Mouse (Mus musculus) cerebellum, postnatal 25 days (tissue): ENCODE data around the gene Olfr957.

Source experiments
- DNase-seq, 2 experiments: peaks; one replicate each; pipeline ENCODE4 v3.0.0; 2021; ENCODE audit warnings: mixed read lengths in 2 of 2

The Olfr957 gene

DNA sequence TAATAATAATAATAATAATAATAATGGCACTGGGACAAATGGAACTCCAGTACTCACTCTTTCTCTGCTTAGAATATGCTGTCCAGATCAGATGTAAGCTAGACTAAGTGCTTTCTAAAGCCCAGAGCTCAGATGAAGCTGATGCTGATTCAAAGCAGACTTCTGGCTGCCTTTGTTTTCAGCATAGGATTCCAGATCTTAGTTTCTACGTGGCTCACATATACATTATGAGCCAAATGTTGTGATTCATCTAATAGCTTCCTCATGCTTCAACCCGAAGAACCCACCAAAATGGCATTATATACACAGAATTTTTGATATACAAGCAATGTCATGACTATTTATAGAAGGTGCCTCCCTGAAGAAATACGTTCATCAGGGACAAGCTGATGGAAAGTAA is at the start of gene Olfr957:
TSS of gene Olfr957 (minus strand) at position 279 of the 400 bp plus-strand sequence.
- no peak for DNase-seq

DNA sequence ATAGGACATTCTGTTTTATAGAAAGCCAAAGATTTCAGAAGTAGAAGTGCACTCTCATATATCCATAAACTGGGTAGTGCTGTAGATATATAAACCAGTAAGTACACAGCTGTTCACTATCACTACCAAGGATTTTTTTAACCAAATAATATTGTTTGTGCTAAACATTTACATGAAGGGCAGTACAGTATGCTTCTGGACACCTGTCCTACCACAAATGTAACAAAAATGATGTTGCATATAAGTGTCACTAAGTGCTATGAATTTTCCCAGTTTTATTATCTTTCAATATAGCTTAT is 42.7 kb upstream of the Olfr957 start:
- DNase-seq = no peak

DNA sequence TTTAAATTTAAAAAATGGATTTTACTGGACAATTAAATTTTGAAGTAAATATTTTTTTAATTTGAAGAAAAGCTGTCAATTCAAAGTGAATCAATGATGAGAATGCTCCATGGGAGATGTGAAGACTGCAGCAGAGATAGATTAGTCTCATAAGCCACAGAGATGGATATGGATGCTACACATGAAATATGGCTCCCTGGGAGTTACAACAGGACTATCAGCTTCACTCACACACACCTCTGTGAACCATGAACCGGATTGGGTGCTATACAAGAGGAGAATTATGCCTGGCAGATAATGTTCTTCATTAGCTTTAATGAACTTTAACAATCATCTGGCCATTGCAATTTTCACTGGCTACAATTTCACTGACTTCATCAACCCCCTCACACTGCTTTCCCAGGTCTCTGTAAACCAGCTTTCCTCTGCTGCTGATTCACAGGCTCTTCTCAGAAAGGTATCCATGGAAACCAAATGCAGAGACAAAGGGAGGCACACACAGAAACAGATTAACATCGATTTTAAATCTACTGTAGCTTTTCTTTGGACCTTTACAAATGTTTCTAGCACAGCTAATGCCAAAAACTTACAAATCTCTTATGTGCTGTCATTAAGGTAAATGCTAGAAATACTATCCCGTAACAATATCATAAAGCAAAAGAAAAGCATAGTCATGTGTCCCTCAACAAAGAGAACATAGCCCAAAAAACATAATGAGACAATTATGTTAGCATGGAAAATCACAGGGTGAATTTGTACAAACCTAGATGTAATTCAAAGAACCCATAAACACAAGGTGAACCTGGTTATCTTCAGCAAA is 42.1 kb upstream of the Olfr957 start:
- DNase-seq = no peak

DNA sequence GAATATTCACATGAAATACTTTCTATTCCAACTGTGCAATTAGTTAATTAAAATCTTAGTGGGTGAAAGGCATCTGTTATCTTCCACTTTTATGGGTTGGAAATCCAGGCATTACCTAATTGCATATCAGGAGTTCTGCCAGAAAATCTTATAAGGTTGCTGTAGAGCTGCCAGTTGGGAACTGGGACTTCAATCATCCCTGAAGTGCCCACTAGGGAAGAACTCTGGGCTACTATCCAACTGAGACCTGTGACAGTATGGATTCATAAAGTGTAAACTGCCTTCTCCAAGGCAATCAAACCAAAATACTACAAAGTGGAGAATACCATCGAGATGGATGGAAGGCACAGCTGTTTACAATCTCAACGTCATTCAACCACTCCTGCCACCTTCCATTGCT is 38.3 kb upstream of the Olfr957 start, which contains the start of gene Olfr958:
TSS of gene Olfr958 (minus strand) at position 109 of the 400 bp plus-strand sequence.
- no peak for DNase-seq

DNA sequence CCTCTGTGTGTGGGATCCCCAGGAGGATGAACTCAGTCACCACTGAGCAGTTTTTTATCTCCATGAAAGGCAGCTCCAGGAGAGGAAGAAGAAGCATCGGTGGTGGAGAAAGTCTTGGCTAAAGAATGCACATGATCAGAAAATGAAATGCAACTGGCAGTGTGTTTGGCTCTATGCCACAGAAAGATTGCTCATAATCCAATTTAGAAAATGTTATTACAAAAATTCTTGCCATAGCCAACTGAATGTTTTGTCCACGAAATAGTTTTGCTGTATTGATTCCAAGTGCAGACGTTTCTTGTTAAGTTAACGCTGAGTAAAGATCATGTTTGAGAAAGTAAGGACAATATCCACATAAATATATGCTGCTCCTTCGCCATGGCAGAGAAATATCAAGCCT is 35.2 kb upstream of the Olfr957 start:
- DNase-seq = no peak

DNA sequence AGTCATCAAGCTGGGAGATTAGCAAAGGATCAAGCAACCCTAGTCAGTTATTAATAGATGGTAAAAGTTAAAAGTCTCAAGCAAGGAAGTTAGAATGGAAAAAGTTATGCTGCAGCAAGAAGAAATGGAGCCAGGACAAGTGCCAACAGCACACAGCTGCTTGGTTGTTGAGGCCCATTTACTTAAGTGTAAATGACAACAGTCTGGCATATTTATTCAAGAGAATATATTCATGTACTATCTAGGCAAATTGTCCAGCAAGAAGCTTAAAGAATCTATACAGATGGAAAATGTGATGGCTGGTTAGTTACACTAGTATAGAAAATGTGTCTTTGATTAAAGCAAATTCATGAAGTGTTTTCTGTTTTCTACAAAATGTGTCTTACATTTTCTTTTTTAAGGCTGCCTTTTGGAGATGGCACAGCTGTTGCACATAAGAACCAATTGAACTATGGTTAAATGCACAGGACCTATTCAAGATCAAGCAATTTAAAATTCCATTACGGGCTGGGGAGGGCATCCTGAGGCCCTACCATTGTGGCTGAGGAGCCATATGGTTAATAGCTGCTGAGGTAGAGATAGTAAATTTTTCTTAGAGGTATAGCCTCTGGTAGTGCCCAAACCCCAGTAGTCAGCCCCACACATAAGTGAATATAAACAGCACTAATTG is 8.1 kb upstream of the Olfr957 start:
- no peak for DNase-seq

DNA sequence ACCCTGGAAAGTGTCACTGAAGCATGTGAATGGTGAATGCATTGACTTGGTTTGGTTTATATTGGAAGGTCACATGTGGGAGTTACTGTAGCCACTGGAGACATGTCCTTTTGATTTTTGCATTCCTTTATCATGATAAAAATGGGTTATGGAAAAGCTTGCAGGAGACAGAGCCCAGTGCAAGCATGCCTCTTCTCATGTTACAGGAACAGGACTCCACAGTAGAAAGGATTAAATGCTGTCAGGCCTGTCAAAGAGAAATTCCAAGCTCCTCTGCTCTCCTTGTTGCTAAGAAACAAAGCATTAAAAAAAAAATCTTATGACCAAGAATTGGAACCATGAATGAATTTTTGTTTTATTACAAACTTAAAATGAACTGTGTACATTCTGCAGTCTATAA is 3.0 kb upstream of the Olfr957 start:
- no peak for DNase-seq

DNA sequence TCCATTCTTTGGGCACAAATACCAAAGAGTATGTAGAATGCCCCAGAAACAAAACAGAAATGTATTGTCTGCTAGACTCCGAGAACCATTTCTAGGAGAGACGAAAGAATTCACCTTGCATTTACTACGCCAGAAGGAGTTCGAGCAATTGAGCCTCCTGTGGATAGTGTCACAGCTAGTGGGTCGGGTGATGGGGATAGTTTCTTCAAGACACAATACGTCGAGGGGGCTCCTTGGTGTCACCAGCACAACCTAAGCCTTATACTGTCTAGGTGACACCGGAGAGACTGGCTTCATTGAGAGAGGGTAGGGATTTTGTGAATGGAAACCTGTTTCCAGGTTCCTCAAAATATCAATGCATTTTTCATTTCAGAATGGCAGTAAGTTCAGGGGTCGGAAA is 6.2 kb downstream of the Olfr957 start:
- no peak for DNase-seq

DNA sequence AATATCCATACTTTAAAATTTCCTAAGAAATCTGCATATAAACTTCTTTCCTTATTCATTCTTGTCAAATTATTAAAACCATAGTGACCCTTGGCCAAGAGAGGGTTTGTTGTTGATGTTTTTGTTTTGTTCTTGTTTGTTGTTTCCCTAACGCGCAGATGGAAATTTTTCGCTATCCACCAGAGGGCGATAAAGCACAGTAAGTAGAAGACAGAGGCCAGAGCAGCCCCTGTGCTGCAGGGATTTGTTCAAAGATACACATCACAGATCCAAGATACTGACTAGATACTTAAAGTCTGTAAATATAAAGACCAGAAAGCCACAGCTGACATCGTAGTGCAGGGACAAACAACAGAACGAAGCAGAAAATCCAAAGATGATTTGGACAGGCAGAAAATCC is 6.6 kb downstream of the Olfr957 start:
- DNase-seq = peak; percentile 41 to 72

DNA sequence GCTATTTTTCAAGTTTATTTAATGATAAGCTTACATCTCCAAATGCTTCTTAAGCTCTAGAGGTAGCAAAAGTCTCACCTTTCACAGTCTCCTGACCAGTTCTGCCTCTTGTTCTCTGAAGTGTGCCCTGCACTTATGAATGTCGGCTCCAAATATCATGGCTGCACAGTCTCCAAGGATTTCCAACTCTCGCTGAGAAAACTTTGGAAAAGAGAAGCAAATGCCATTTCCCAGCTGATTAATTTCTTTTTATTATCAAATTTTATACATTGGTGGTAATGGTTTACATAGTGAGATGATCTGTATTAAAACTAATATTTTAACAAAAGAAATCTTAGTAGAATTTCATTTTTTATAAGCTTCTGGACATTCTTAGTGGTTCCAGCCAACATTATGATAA is 21.7 kb downstream of the Olfr957 start, which contains the start of gene Olfr44:
TSS of gene Olfr44 (minus strand) at position 101 of the 400 bp plus-strand sequence.
- DNase-seq = no peak

DNA sequence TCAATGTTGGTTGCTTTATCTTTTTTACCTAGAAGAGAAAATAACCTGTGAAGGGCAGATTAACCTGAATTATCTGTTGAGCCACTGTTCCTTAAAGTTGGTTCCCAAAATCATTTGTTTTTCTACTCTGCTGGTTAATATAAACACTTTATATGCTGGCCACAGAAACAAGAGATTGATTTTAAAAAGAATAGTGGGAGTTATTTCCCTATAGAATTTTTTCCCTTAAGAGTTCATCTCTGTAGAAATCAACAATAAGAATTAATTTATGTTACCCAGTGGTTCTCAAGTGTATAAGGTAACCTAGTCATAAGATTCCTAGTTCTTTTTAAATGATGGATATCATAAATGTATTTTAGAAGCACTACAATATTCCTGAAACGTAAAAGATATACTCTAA is 43.8 kb downstream of the Olfr957 start, which contains the start of gene Olfr955:
TSS of gene Olfr955 (minus strand) at position 101 of the 400 bp plus-strand sequence.
- no peak for DNase-seq
